Mouse (Mus musculus) retina, embryonic 14.5 days (tissue): ENCODE measurements around the gene Med27.
A peak's percentile ranks its signal among the peaks of the same experiment; 100 is the strongest.

Experiments
- DNase-seq: peaks from one replicate; pipeline ENCODE4 v3.0.0-alpha.2; 2015; ENCODE audit warnings: low spot score

The Med27 gene

GRCm38 (mm10) chr2:29472952-29473437, 126.4 kb downstream of the Med27 start:
- DNase-seq = peak; percentile 41

- peak; percentile 49 for DNase-seq
Measured at GRCm38 (mm10) chr2:29473907-29474306, 127.3 kb downstream of the Med27 start.

GRCm38 (mm10) chr2:29476702-29477101, 130.1 kb downstream of the Med27 start:
- no peak for DNase-seq

- DNase-seq = peak; percentile 54
Measured at GRCm38 (mm10) chr2:29481856-29482255, 135.2 kb downstream of the Med27 start.

GRCm38 (mm10) chr2:29482979-29483718, 136.5 kb downstream of the Med27 start:
- no peak for DNase-seq

- no peak for DNase-seq
Measured at GRCm38 (mm10) chr2:29485519-29485918, 138.9 kb downstream of the Med27 start.

- DNase-seq = no peak
Measured at GRCm38 (mm10) chr2:29486491-29486890, 139.9 kb downstream of the Med27 start.

GRCm38 (mm10) chr2:29487652-29488051, 141.0 kb downstream of the Med27 start:
- DNase-seq = no peak

- DNase-seq = no peak
Measured at GRCm38 (mm10) chr2:29488379-29489236, 142.0 kb downstream of the Med27 start.

GRCm38 (mm10) chr2:29491656-29492055, 145.0 kb downstream of the Med27 start:
- no peak for DNase-seq

GRCm38 (mm10) chr2:29493396-29494031, 146.9 kb downstream of the Med27 start:
- DNase-seq = peak; percentile 40

GRCm38 (mm10) chr2:29495271-29495670, 148.7 kb downstream of the Med27 start:
- DNase-seq = no peak

GRCm38 (mm10) chr2:29500601-29501350, 154.2 kb downstream of the Med27 start:
- no peak for DNase-seq

GRCm38 (mm10) chr2:29501381-29501780, 154.8 kb downstream of the Med27 start:
- no peak for DNase-seq

- no peak for DNase-seq
Measured at GRCm38 (mm10) chr2:29504848-29505247, 158.2 kb downstream of the Med27 start.

GRCm38 (mm10) chr2:29506411-29506810, 159.8 kb downstream of the Med27 start:
- DNase-seq = no peak

- no peak for DNase-seq
Measured at GRCm38 (mm10) chr2:29513131-29513530, 166.5 kb downstream of the Med27 start.

GRCm38 (mm10) chr2:29514836-29515235, 168.2 kb downstream of the Med27 start:
- no peak for DNase-seq

- DNase-seq = peak; percentile 52
Measured at GRCm38 (mm10) chr2:29515831-29516447, 169.3 kb downstream of the Med27 start.

GRCm38 (mm10) chr2:29516621-29517170, 170.1 kb downstream of the Med27 start:
- peak; percentile 76 for DNase-seq

GRCm38 (mm10) chr2:29519402-29519801, 172.8 kb downstream of the Med27 start:
- no peak for DNase-seq
